Comparison of ENCODE assay signal across 30 mouse cellular contexts in genomic region chr17:29854388-29854787, GRCm38 (mm10).
DNase-seq lines count a peak whose midpoint lies in the region; ATAC-seq lines count a peak whose summit lies in the region.
"Had no signal": no experiment of that assay in that cellular context is flagged by ENCODE, and none has a peak within 500 bp of the region (broad histone marks: within the 10 kb centered on the region; RNA-seq: fewer than 3 reads in every experiment).

No protein-coding gene starts in this region.

- WGBS in liver, embryonic 11.5 days, result 37% methylated on average over 6 of the region's 6 CpGs
- 21% methylated on average over 6 of the region's 6 CpGs for WGBS in liver, embryonic 16.5 days (ENCODE audit: insufficient replicate concordance)
- WGBS in heart, embryonic 10.5 days, result 47% methylated on average over 6 of the region's 6 CpGs

- H3K9ac ChIP-seq in liver, embryonic 11.5 days (ENCODE audit: low read depth, low read length), result 0 out of 2 replicates have a peak overlapping the region, but pooled peaks have one; percentile 15
- peak overlapping the region; percentile 47 for H3K9ac ChIP-seq in liver, embryonic 16.5 days (ENCODE audit: low read depth, low read length)
- H3K9ac ChIP-seq: forebrain, embryonic 15.5 days; heart, embryonic 13.5 days; hindbrain, embryonic 15.5 days; limb, embryonic 12.5 days had no signal

- H3K27me3 ChIP-seq in liver, embryonic 11.5 days (replicated peaks; ENCODE audit: control insufficient read depth, insufficient read depth, low read length), result peaks cover 2% of the 10 kb centered on the region; the same call in 1 of the 2 replicates
- no peaks in the 10 kb centered on the region for H3K27me3 ChIP-seq in liver, embryonic 16.5 days (ENCODE audit: control insufficient read depth, insufficient read depth, low read depth, low read length)
- H3K27me3 ChIP-seq in heart, embryonic 10.5 days (ENCODE audit: insufficient read depth, poor library complexity, severe bottlenecking), result peaks cover 50% of the 10 kb centered on the region
- H3K27me3 ChIP-seq: forebrain, embryonic 15.5 days; hindbrain, embryonic 15.5 days; Patski had no signal

- 0 out of 2 replicates have a peak overlapping the region, but pooled peaks have one; percentile 12 for H3K4me2 ChIP-seq in liver, embryonic 11.5 days
- H3K4me2 ChIP-seq in liver, embryonic 16.5 days (ENCODE audit: low read depth, low read length), result peak overlapping the region; percentile 43
- H3K4me2 ChIP-seq: forebrain, embryonic 15.5 days; heart, embryonic 13.5 days; hindbrain, embryonic 15.5 days; limb, embryonic 12.5 days had no signal

- H3K4me3 ChIP-seq in liver, embryonic 11.5 days (ENCODE audit: low read depth, low read length), result no peak overlapping the region
- no peak overlapping the region for H3K4me3 ChIP-seq in liver, embryonic 16.5 days (ENCODE audit: low read depth, low read length)
- H3K4me3 ChIP-seq in heart, embryonic 10.5 days, result no peak overlapping the region
- H3K4me3 ChIP-seq: forebrain, embryonic 10.5 days; forebrain, embryonic 15.5 days; gastrocnemius, adult 2 months; heart, adult 2 months; heart, embryonic 13.5 days; hindbrain, embryonic 10.5 days; hindbrain, embryonic 15.5 days; left cerebral cortex, adult 2 months; limb, embryonic 12.5 days had no signal

- no peaks in the 10 kb centered on the region for H3K36me3 ChIP-seq in liver, embryonic 11.5 days (ENCODE audit: control insufficient read depth, insufficient read depth, low read length)
- H3K36me3 ChIP-seq in liver, embryonic 16.5 days (ENCODE audit: control insufficient read depth, insufficient read depth), result no peaks in the 10 kb centered on the region
- H3K36me3 ChIP-seq in heart, embryonic 10.5 days, result no peaks in the 10 kb centered on the region
- H3K36me3 ChIP-seq: G1E; heart, embryonic 13.5 days; hindbrain, embryonic 10.5 days; hindbrain, embryonic 15.5 days; limb, embryonic 12.5 days had no signal

- peaks cover 54% of the 10 kb centered on the region for H3K4me1 ChIP-seq in liver, embryonic 11.5 days (replicated peaks; ENCODE audit: control insufficient read depth, insufficient read depth, low read length)
- peaks cover 71% of the 10 kb centered on the region for H3K4me1 ChIP-seq in liver, embryonic 16.5 days (ENCODE audit: control insufficient read depth, low read depth, low read length)
- H3K4me1 ChIP-seq in heart, embryonic 10.5 days, result peaks cover 48% of the 10 kb centered on the region
- H3K4me1 ChIP-seq: limb, embryonic 12.5 days had no signal

- ATAC-seq in liver, embryonic 11.5 days (replicated peaks; ENCODE audit: low FRiP score), result peak; percentile 70
- peak; percentile 76 for ATAC-seq in liver, embryonic 16.5 days (ENCODE audit: low read depth)
- ATAC-seq: forebrain, embryonic 15.5 days; inflammation-experienced regulatory T-cells, adult 6 months; Patski had no signal

- DNase-seq in c-Kit-positive CD71-positive TER-119-negative erythroid progenitor cells, embryonic 14.5 days (ENCODE audit: low read depth), result peak; percentile 47
- no peak for DNase-seq in liver, embryonic 11.5 days (ENCODE audit: low spot score)
- no peak for DNase-seq in right cerebral cortex, postnatal 36 days (ENCODE audit: low spot score in 2 of 2)
- DNase-seq in heart, embryonic 10.5 days (ENCODE audit: low spot score), result no peak
- no peak for DNase-seq in cerebellum, postnatal 25 days
- DNase-seq: adrenal gland, postnatal 25 days; B cell, adult 2 months; cerebellum, adult 2 months; cerebellum, postnatal 36 days; gastrocnemius, adult 2 months; gastrocnemius, postnatal 36 days; heart, adult 2 months; heart, postnatal 10 days; kidney, adult 11 months; kidney, postnatal 14 days; lung, adult 18-20 months; lung, postnatal 10 days; midbrain, embryonic 14.5 days had no signal

- H3K27ac ChIP-seq in liver, embryonic 11.5 days (ENCODE audit: low read depth, low read length), result peak overlapping the region; percentile 4; the same call in 1 of the 2 replicates
- peak overlapping the region; percentile 75 for H3K27ac ChIP-seq in liver, embryonic 16.5 days (ENCODE audit: low read length)
- no peak overlapping the region for H3K27ac ChIP-seq in heart, embryonic 10.5 days
- H3K27ac ChIP-seq: forebrain, embryonic 10.5 days; forebrain, embryonic 15.5 days; gastrocnemius, adult 2 months; heart, adult 2 months; heart, embryonic 13.5 days; hindbrain, embryonic 10.5 days; hindbrain, embryonic 15.5 days; left cerebral cortex, adult 2 months; limb, embryonic 12.5 days; macrophage had no signal

- no peaks in the 10 kb centered on the region for H3K9me3 ChIP-seq in liver, embryonic 11.5 days (ENCODE audit: control insufficient read depth, low read length)
- H3K9me3 ChIP-seq in liver, embryonic 16.5 days (replicated peaks; ENCODE audit: control insufficient read depth, low read length), result no peaks in the 10 kb centered on the region
- H3K9me3 ChIP-seq in heart, embryonic 10.5 days, result no peaks in the 10 kb centered on the region
- H3K9me3 ChIP-seq: forebrain, embryonic 10.5 days; forebrain, embryonic 15.5 days; G1E; heart, embryonic 13.5 days; hindbrain, embryonic 10.5 days; hindbrain, embryonic 15.5 days; limb, embryonic 12.5 days had no signal
